Mouse (Mus musculus): ENCODE data around the gene Map2k5.
A peak's percentile ranks its signal among the peaks of the same experiment; 100 is the strongest.

- TF ChIP-seq CTCF (IDR thresholded peaks at IDR 0.05; ENCODE audit: borderline replicate concordance, extremely low read depth, insufficient read depth, insufficient read length): peak; percentile 22; the same call in 1 of the 2 replicates
- TF ChIP-seq POLR2A (IDR thresholded peaks at IDR 0.05; ENCODE audit: borderline replicate concordance, extremely low read depth, insufficient read depth, insufficient read length, poor library complexity, severe bottlenecking): no peak
These were observed 35.9 kb downstream of the Map2k5 start for GRCm38 (mm10) chr9:63341761-63342160.

Data from brain, embryonic 14.5 days (tissue).